Mouse (Mus musculus): ENCODE measurements around the gene Pla2g3. TPM values are rescaled to one million over a fixed set of nuclear protein-coding genes. Genes with fewer than 3 reads are reported as not detected.

The Pla2g3 gene
- polyA plus RNA-seq, 1 experiment from 2014 or later = 0.33 TPM

DNA sequence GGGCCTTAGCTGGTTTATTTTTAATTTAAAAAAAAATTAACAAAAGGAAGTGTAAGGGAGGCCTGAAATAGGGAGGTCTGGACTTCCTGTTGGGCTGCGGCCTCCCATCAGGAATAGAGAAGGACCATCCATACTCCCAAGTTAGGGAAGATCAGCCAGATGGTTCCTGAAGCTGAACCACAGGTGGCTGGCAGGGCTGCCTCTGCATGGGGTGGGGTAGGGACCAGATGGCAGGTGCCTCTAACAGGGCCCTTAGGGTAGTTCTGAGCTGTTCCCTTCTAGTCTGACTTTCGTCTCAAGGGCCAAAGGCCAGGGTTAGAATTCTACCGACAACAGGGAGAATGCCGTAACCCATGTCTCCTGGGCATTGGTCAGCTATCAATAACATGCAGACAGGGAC is 27.6 kb downstream of the Pla2g3 start:
- peaks cover 3% of the 10 kb centered on the region; the same call in 1 of the 2 replicates for H3K36me3 ChIP-seq (ENCODE audit: control insufficient read depth, insufficient read depth, low read length)
- 0 out of 2 replicates have a peak, but pooled peaks have one; percentile 11 for ATAC-seq
- H3K27me3 ChIP-seq (replicated peaks; ENCODE audit: control insufficient read depth, insufficient read depth, low read length) = no peaks in the 10 kb centered on the region; the same call in 1 of the 2 replicates
- H3K9me3 ChIP-seq (ENCODE audit: control insufficient read depth, low read length) = no peaks in the 10 kb centered on the region
- H3K27ac ChIP-seq (ENCODE audit: low read length) = peak overlapping the region; percentile 59; the same call in 1 of the 2 replicates
- peak overlapping the region; percentile 75 for H3K9ac ChIP-seq (ENCODE audit: low read depth, low read length)
- peaks cover 22% of the 10 kb centered on the region for H3K4me1 ChIP-seq (ENCODE audit: control insufficient read depth, insufficient read depth, low read length)
- 77% methylated on average over 4 of the region's 4 CpGs for WGBS
- peak overlapping the region; percentile 73 for H3K4me2 ChIP-seq (ENCODE audit: low read depth, low read length)
- peak overlapping the region; percentile 64 for H3K4me3 ChIP-seq (ENCODE audit: low read length)

DNA sequence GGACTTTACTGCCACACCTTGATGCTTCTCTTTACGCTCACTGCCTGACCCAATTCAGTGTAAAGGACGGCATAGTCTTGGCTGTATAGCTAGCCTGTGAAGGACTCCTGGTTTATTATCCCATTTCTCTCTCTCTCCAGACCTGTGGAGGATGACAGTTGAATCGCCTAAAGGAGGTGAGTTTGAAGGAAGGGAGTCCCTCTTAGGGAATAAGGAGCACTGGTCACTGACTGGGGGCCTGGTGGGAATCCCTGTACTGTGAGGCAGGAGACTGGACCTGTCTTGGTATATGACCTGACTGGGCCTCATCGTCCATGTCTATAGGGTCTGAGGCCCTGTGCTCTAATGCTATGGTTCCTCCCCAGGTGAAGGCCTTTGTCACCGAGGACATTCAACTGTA is 28.0 kb downstream of the Pla2g3 start:
- Histone ChIP-seq H3K4me1 (ENCODE audit: control insufficient read depth, insufficient read depth, low read length) (peaks cover 22% of the 10 kb centered on the region), H3K27ac (ENCODE audit: low read length) (0 out of 2 replicates have a peak overlapping the region, but pooled peaks have one; percentile 59), H3K27me3 (replicated peaks; ENCODE audit: control insufficient read depth, insufficient read depth, low read length) (no peaks in the 10 kb centered on the region; the same call in 1 of the 2 replicates), H3K9ac (ENCODE audit: low read depth, low read length) (peak overlapping the region; percentile 75), H3K4me2 (ENCODE audit: low read depth, low read length) (peak overlapping the region; percentile 73), H3K9me3 (ENCODE audit: control insufficient read depth, low read length) (no peaks in the 10 kb centered on the region), H3K36me3 (ENCODE audit: control insufficient read depth, insufficient read depth, low read length) (peaks cover 7% of the 10 kb centered on the region; the same call in 1 of the 2 replicates), H3K4me3 (ENCODE audit: low read length) (peak overlapping the region; percentile 64)
- no peak for ATAC-seq
- 76% methylated on average over 5 of the region's 5 CpGs for WGBS

DNA sequence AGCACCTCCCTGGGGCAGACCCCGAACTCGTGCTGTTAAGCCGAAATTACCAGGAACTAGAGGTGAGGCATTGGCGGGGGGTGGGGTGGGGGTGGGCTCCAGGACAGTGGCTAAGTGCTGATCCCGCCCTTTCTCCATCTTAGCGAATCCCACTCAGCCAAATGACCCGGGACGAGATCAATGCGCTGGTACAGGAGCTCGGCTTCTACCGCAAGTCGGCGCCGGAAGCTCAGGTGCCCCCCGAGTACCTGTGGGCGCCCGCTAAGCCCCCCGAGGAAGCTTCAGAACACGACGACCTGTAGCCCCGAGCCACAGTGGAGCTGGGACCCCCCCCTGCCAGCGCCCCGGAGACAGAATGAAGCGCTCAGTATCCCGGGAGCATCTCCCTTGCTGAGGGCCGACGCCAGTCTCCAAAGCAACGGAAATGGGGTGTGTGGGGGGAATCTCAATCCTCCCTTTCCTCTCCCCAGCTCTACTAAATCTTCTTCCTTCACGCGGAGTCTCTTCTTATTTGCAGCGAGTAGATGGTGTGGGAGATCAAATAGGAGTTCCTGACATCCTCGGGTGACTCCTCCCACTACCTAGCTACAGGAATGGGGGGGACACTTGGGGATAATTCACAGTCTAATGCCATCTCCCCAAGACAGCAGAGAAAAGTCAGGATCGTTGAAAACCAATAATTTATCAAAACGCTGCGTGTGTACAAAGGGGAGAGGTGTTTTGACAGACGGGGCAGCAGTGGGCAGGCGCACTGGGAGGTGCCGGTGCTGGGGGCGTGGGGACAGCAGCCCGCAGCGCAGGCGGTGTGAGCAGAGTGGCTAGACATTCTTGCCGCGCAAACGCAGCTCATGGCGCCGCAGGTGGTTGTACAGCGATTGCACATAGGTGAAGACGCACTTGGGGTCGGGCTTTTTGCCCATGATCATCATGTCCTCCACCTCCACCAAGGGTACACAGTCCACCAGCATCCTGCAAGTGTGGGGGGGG is 29.1 kb downstream of the Pla2g3 start:
- Histone ChIP-seq H3K27ac (ENCODE audit: low read length) (no peak overlapping the region), H3K27me3 (replicated peaks; ENCODE audit: control insufficient read depth, insufficient read depth, low read length) (no peaks in the 10 kb centered on the region; the same call in 1 of the 2 replicates), H3K9me3 (ENCODE audit: control insufficient read depth, low read length) (no peaks in the 10 kb centered on the region), H3K36me3 (ENCODE audit: control insufficient read depth, insufficient read depth, low read length) (peaks cover 7% of the 10 kb centered on the region; the same call in 1 of the 2 replicates), H3K4me3 (ENCODE audit: low read length) (peak overlapping the region; percentile 37), H3K9ac (ENCODE audit: low read depth, low read length) (peak overlapping the region; percentile 61), H3K4me1 (ENCODE audit: control insufficient read depth, insufficient read depth, low read length) (peaks cover 22% of the 10 kb centered on the region), H3K4me2 (ENCODE audit: low read depth, low read length) (peak overlapping the region; percentile 73)
- ATAC-seq = peak; percentile 22; the same call in 1 of the 2 replicates
- 2% methylated on average over 50 of the region's 50 CpGs for WGBS

- Histone ChIP-seq H3K27me3 (replicated peaks; ENCODE audit: control insufficient read depth, insufficient read depth, low read length) (no peaks in the 10 kb centered on the region; the same call in 1 of the 2 replicates), H3K27ac (ENCODE audit: low read length) (no peak overlapping the region), H3K9ac (ENCODE audit: low read depth, low read length) (no peak overlapping the region), H3K4me1 (ENCODE audit: control insufficient read depth, insufficient read depth, low read length) (peaks cover 22% of the 10 kb centered on the region), H3K4me2 (ENCODE audit: low read depth, low read length) (peak overlapping the region; percentile 73), H3K9me3 (ENCODE audit: control insufficient read depth, low read length) (no peaks in the 10 kb centered on the region), H3K4me3 (ENCODE audit: low read length) (peak overlapping the region; percentile 37; the same call in 1 of the 2 replicates), H3K36me3 (ENCODE audit: control insufficient read depth, insufficient read depth, low read length) (peaks cover 7% of the 10 kb centered on the region)
- WGBS = 49% methylated on average over 13 of the region's 13 CpGs
- ATAC-seq = 0 out of 2 replicates have a peak, but pooled peaks have one; percentile 1
These were observed 30.0 kb downstream of the Pla2g3 start for GRCm38 (mm10) chr11:3517846-3518732.

- H3K9ac ChIP-seq (ENCODE audit: low read depth, low read length) = no peak overlapping the region
- no peak overlapping the region for H3K4me3 ChIP-seq (ENCODE audit: low read length)
- WGBS = 62% methylated on average over 4 of the region's 4 CpGs
- 0 out of 2 replicates have a peak overlapping the region, but pooled peaks have one; percentile 29 for H3K27ac ChIP-seq (ENCODE audit: low read length)
- peaks cover 22% of the 10 kb centered on the region for H3K4me1 ChIP-seq (ENCODE audit: control insufficient read depth, insufficient read depth, low read length)
- H3K4me2 ChIP-seq (ENCODE audit: low read depth, low read length) = no peak overlapping the region
- no peaks in the 10 kb centered on the region for H3K9me3 ChIP-seq (ENCODE audit: control insufficient read depth, low read length)
- H3K36me3 ChIP-seq (ENCODE audit: control insufficient read depth, insufficient read depth, low read length) = peaks cover 7% of the 10 kb centered on the region
- no peaks in the 10 kb centered on the region; the same call in 1 of the 2 replicates for H3K27me3 ChIP-seq (replicated peaks; ENCODE audit: control insufficient read depth, insufficient read depth, low read length)
- ATAC-seq = no peak
These were observed 31.1 kb downstream of the Pla2g3 start for GRCm38 (mm10) chr11:3519051-3519726.

DNA sequence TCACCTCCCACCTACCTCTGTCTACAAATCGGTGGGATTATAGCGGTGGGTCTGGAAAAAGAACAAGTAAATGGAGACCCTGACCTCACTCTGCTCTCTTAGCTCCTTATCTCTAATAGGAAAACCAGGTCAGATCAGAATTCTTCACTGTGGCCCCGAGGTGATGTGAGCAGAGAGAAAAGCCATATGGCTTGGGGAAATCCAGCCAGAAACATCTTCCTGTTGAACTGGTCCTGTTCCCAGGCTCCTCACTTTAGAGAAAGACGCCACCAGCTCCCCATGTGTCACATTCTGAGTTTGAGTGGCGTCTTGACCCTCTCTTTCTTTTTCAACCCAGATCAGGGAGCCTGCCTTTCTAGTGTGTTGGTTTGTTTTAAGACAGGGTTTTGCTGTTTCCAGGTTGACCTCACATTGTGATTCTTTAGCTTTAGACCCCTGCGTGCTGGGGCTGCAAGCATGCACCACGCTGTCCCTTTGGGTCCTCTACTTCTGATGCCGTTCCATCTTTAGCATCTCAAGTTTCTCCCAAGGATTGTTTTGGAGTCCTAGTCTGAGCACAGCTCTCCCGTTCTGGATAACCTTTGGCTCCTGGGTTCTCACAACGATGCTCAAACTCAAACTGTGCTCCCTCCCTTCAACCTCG is 31.8 kb downstream of the Pla2g3 start:
- Histone ChIP-seq H3K36me3 (ENCODE audit: control insufficient read depth, insufficient read depth, low read length) (peaks cover 7% of the 10 kb centered on the region), H3K4me3 (ENCODE audit: low read length) (no peak overlapping the region), H3K9ac (ENCODE audit: low read depth, low read length) (no peak overlapping the region), H3K9me3 (ENCODE audit: control insufficient read depth, low read length) (no peaks in the 10 kb centered on the region), H3K27ac (ENCODE audit: low read length) (0 out of 2 replicates have a peak overlapping the region, but pooled peaks have one; percentile 29), H3K4me1 (ENCODE audit: control insufficient read depth, insufficient read depth, low read length) (peaks cover 22% of the 10 kb centered on the region), H3K27me3 (replicated peaks; ENCODE audit: control insufficient read depth, insufficient read depth, low read length) (no peaks in the 10 kb centered on the region; the same call in 1 of the 2 replicates), H3K4me2 (ENCODE audit: low read depth, low read length) (no peak overlapping the region)
- 79% methylated on average over 11 of the region's 11 CpGs for WGBS
- no peak for ATAC-seq

GRCm38 (mm10) chr11:3520919-3521318 is 32.8 kb downstream of the Pla2g3 start:
- H3K36me3 ChIP-seq (ENCODE audit: control insufficient read depth, insufficient read depth, low read length) = peaks cover 13% of the 10 kb centered on the region
- H3K4me1 ChIP-seq (ENCODE audit: control insufficient read depth, insufficient read depth, low read length) = peaks cover 18% of the 10 kb centered on the region
- WGBS = 81% methylated on average over 14 of the region's 14 CpGs
- no peak for ATAC-seq
- H3K4me3 ChIP-seq (ENCODE audit: low read length) = no peak overlapping the region
- H3K4me2 ChIP-seq (ENCODE audit: low read depth, low read length) = no peak overlapping the region
- no peaks in the 10 kb centered on the region for H3K9me3 ChIP-seq (ENCODE audit: control insufficient read depth, low read length)
- no peaks in the 10 kb centered on the region; the same call in 1 of the 2 replicates for H3K27me3 ChIP-seq (replicated peaks; ENCODE audit: control insufficient read depth, insufficient read depth, low read length)
- H3K9ac ChIP-seq (ENCODE audit: low read depth, low read length) = no peak overlapping the region
- no peak overlapping the region for H3K27ac ChIP-seq (ENCODE audit: low read length)

Data from intestine, embryonic 16.5 days (tissue).